Mouse (Mus musculus) left cerebral cortex, postnatal 36 days (tissue): ENCODE measurements around the gene Cdt1. TPM values are rescaled to one million over a fixed set of nuclear protein-coding genes. Genes with fewer than 3 reads are reported as not detected.
"Not testable (repeated sequence)": the region's sequence is repeated elsewhere in the genome, so short reads cannot be mapped to it uniquely, and the experiment has no call there.

Experiments used
- DNase-seq, 2 experiments: peaks; one replicate each; pipeline ENCODE4 v3.0.0; 2021 to 2022; ENCODE audit warnings: low spot score in 2 of 2, mixed read lengths in 1 of 2
- intact Hi-C: fragments of 180-260 bp; cut with DNase I; formaldehyde crosslinking; loops from one replicate; pipeline ENCODE4 v1.15.1; 2025
- total RNA-seq, 2 experiments: library from RNA; stranded (reverse); gene quantifications; 2 replicates each; pipeline ENCODE4 v1.2.3; 2021

Gene Cdt1
- total RNA-seq, 2 experiments from 2014 or later, result 1.8 to 3.5 TPM

- DNase-seq, result no peak
Observed at GRCm38 (mm10) chr8:122571750-122572267, 4.0 kb downstream of the Cdt1 start.

GRCm38 (mm10) chr8:122572751-122573150, 4.9 kb downstream of the Cdt1 start:
- intact Hi-C loops, result no loop called here
- DNase-seq, result no peak

More at GRCm38 (mm10) chr8:122571750-122572267, 4.0 kb downstream of the Cdt1 start:
- intact Hi-C loops, result no loop called here

DNA sequence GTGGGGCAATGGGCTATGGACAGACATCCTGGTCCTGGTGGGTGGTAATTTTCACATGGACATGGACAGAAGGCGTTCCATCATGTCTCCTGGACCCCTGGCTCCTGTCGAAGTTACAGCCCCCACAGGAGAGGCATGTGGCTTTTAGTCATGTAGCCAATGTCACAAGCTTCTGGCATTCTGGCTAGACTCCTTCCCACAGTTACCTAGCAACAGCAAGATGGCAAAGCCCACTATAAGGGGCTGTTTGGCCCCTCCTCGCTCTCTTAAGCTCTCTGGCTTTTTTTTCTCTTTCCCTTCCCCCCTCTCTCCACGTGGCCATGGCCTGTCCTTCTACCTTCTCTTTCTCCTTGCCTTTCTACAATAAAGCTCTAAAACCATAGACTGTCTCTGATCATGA, 5.4 kb downstream of the Cdt1 start:
- intact Hi-C loops, result not testable (repeated sequence)

GRCm38 (mm10) chr8:122573577-122573976, 5.8 kb downstream of the Cdt1 start:
- DNase-seq, result no peak
- intact Hi-C loops, result no loop called here

More for the DNA sequence above, 5.4 kb downstream of the Cdt1 start:
- not testable (repeated sequence) for DNase-seq

DNA sequence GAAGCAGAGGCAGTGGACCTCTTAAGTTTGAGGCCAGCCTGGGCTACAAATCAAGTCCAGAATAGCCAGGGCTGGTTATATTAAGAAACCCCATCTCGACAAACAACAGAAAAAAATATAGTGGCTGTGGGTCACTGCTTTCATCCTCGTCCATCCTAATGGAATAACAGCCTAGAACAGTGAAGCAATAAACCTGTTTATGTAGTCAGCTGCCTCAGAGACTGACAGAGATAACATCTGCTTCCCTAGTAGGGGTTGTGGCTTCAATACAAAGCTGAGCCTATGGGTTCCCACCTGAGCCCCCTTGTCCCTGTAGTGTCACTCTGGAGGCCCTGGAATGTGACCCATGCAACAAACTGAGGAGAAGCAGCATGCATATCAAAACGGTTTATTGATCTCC, 6.4 kb downstream of the Cdt1 start:
- intact Hi-C loops, result no loop called here
- no peak for DNase-seq

- DNase-seq, result no peak
- intact Hi-C loops, result no loop called here
Observed at GRCm38 (mm10) chr8:122574667-122575251, 6.9 kb downstream of the Cdt1 start.

- DNase-seq, result no peak
- intact Hi-C loops, result no loop called here
Observed at GRCm38 (mm10) chr8:122575286-122575685, 7.5 kb downstream of the Cdt1 start.

- intact Hi-C loops, result no loop called here
- DNase-seq, result no peak
Observed at GRCm38 (mm10) chr8:122575735-122576647, 8.2 kb downstream of the Cdt1 start.

GRCm38 (mm10) chr8:122576648-122577022, 8.8 kb downstream of the Cdt1 start, which contains the start of gene Aprt:
Aprt (minus strand) TSS chr8:122576909.
- intact Hi-C loops, result no loop called here
- DNase-seq, result peak; percentile 91

GRCm38 (mm10) chr8:122577116-122577515, 9.3 kb downstream of the Cdt1 start:
- intact Hi-C loops, result no loop called here
- DNase-seq, result no peak

DNA sequence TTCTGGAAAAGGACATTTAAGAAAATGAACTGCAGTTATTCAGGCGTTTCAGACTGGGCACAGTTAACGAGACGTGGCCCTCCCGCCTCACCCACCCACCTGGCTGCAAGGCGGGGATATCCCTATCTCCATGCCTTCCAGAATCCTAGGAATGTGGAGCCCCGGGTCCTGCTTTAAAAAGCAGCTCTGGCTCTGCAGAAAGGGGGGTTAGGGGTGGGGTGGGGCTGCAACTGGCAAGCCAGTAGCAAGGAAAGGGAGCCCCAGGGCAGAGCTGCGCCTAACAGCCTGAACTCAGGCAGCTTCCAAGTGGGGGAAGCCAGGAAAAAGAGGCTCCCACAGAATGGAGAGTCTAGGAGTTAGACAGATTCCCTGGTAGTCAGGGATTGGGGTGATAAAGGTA, 11.4 kb downstream of the Cdt1 start:
- intact Hi-C loops, result no loop called here
- no peak for DNase-seq

- DNase-seq, result no peak
- intact Hi-C loops, result no loop called here
Observed at GRCm38 (mm10) chr8:122580926-122581325, 13.1 kb downstream of the Cdt1 start.

- DNase-seq, result no peak
- intact Hi-C loops, result no loop called here
Observed at GRCm38 (mm10) chr8:122584981-122585380, 17.2 kb downstream of the Cdt1 start.

DNA sequence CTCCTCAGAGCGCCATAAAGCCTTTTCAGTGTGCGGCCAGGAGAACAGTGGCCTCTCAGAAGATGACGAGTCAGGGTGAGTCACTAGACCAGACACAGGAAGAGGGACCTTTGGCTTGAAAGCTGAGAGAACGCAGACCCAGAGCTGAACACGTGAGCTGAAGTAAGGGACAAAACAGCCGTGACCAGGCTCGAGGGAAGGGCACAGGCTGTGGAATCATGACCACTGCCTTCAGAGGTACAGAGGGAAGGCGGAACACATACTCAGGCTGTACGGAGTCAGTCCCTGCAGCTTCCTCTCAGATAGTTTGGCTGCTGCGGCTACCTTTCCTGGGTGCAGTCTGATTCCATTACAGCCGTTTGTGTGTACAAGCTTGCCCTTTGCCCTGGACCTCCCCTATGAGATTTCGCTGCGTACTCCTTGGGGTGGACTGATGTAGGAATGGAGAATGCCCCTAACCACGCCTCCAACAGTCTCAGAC, 17.6 kb downstream of the Cdt1 start:
- intact Hi-C loops, result no loop called here
- no peak for DNase-seq

DNA sequence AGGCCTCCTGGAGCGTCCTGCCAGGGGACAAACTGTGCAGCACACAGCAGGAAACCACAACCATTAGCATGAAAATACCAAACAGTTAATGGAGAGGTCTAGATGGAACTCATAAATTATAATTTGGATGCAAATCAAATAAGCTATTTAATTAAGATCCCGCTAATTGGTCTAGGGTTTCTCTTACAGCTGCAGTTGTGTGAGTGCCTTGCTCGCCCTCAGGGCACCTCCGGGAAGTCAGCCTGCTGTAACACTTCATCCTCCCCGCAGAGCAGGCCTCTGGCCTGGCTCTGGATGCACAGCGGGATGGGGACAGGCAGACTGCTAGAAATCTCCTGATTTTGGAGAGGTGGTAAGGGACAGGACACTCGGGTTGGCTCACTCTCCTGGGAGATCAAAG, 18.4 kb downstream of the Cdt1 start:
- no peak for DNase-seq
- intact Hi-C loops, result no loop called here

- DNase-seq, result no peak
Observed at GRCm38 (mm10) chr8:122586749-122587148, 18.9 kb downstream of the Cdt1 start.

DNA sequence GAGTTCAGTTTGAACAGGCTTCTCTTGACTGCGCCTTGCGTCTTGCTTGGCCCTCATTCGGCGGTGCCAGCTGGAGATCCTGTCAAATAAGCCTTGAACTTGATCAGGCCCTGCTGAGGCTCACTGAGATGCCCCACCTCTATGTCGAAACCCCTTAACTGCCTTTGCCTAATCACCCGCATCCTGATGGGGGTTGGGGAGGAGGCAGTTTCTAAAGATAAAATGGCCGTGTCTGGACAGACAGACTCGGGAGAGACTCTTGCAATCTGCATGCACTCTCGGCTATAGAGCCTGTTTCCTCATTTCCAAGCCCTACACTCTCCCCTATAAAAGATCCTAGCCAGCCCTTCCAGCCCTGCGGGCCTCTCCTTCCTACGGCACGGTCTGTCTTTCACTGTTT, 25.4 kb downstream of the Cdt1 start:
- intact Hi-C loops, result no loop called here
- DNase-seq, result no peak

More at GRCm38 (mm10) chr8:122586749-122587148, 18.9 kb downstream of the Cdt1 start:
- intact Hi-C loops, result no loop called here

- intact Hi-C loops, result no loop called here
Observed at GRCm38 (mm10) chr8:122593783-122594507, 26.1 kb downstream of the Cdt1 start.

DNA sequence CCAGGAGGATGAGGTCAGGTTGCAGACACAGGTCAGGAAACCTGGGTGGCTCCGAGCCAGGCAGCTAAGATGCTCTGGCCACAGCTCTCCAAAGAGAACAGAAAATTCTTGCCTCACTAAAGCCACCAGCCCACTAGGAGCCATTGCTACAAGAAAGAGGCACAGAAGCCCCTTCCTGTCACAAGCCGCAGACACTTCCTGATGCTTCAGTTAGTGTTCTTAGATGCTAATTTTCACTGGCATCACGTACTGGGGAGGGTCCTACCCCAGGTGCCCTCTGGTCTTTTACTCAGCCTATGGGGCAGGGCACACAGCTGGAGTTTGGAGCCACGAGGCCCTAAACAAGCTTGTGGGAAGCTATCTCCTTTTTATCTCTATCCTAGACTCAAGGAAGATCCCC, 28.2 kb downstream of the Cdt1 start:
- intact Hi-C loops, result no loop called here
- DNase-seq, result no peak

More at GRCm38 (mm10) chr8:122593783-122594507, 26.1 kb downstream of the Cdt1 start:
- no peak for DNase-seq

DNA sequence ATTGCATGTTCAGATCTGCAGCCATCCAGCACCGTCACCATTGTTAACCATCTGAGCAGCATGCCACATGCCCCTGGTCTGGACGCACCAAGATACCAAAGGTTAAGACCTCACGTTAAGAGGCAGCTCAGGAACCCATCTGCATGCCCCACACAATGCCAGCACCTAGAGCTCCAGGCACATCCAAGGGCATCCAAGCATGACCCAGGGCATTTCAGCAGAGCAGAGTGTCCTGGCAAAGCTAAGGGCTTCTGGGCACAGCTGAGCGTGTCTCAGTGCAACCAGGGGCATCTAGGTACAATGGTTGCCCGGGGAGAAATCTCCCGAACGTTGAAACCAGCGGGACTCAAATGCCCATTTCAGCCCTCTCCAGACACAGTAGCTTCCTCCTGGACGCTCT, 32.9 kb downstream of the Cdt1 start:
- intact Hi-C loops, result no loop called here
- DNase-seq, result no peak
